Mouse (Mus musculus) heart, embryonic 13.5 days (tissue): ENCODE results near the gene Oas3. TPM values are rescaled to one million over a fixed set of nuclear protein-coding genes. Genes with fewer than 3 reads are reported as not detected.

Source experiments
- ATAC-seq: fragments of 200-750 bp; cut with Nextera tagmentation; 2 replicates; pipeline ENCODE4 v1.8.0; 2017; ENCODE audit warnings: moderate TSS enrichment; ENCODE audit not compliant: insufficient number of reproducible peaks, low FRiP score, low TSS enrichment; ENCODE audit errors: extremely low read depth
- H3K27ac ChIP-seq: fragments of 300-500 bp; sonication (generic); replicated peaks from 2 replicates; pipeline ENCODE4 v1.5.1; 2015; ENCODE audit warnings: moderate library complexity, mild to moderate bottlenecking, inconsistent platforms
- H3K27me3 ChIP-seq: fragments of 300-500 bp; sonication (generic); replicated peaks from 2 replicates; pipeline ENCODE4 v1.6.1; 2015; ENCODE audit warnings: mild to moderate bottlenecking, inconsistent platforms
- H3K36me3 ChIP-seq: fragments of 300-500 bp; sonication (generic); 2 replicates; pipeline ENCODE4 v1.6.1; 2015; ENCODE audit warnings: mild to moderate bottlenecking, inconsistent platforms
- H3K4me1 ChIP-seq: fragments of 300-500 bp; sonication (generic); 2 replicates; pipeline ENCODE4 v1.6.1; 2015; ENCODE audit warnings: inconsistent platforms
- H3K4me2 ChIP-seq: fragments of 300-500 bp; sonication (generic); 2 replicates; pipeline ENCODE4 v1.6.1; 2015; ENCODE audit warnings: inconsistent platforms, mild to moderate bottlenecking, moderate library complexity
- H3K4me3 ChIP-seq: fragments of 300-500 bp; sonication (generic); 2 replicates; pipeline ENCODE4 v1.5.1; 2015; ENCODE audit warnings: moderate library complexity, mild to moderate bottlenecking, inconsistent platforms
- H3K9ac ChIP-seq: fragments of 300-500 bp; sonication (generic); 2 replicates; pipeline ENCODE4 v1.6.1; 2015; ENCODE audit warnings: inconsistent platforms, mild to moderate bottlenecking, moderate library complexity
- H3K9me3 ChIP-seq: fragments of 300-500 bp; sonication (generic); 2 replicates; pipeline ENCODE4 v1.6.1; 2016; ENCODE audit warnings: inconsistent platforms
- WGBS: fragments of 180-500 bp; shearing (Covaris S2); methylation state at CpG from one replicate; pipeline ENCODE4 v1.1.7; 2015; ENCODE audit warnings: mixed read lengths; 5-methylcytosine and 5-hydroxymethylcytosine counted together
- polyA plus RNA-seq: library from polyadenylated mRNA; unstranded; fragments of >200 nt; fragmentation: Nextera tagmentation; extraction: Ambion mirVana; gene quantifications from 2 replicates; pipeline ENCODE4 v1.2.1, GENCODE M21; 2015

The Oas3 gene
- polyA plus RNA-seq, 1 experiment from 2014 or later = 0.37 TPM

DNA sequence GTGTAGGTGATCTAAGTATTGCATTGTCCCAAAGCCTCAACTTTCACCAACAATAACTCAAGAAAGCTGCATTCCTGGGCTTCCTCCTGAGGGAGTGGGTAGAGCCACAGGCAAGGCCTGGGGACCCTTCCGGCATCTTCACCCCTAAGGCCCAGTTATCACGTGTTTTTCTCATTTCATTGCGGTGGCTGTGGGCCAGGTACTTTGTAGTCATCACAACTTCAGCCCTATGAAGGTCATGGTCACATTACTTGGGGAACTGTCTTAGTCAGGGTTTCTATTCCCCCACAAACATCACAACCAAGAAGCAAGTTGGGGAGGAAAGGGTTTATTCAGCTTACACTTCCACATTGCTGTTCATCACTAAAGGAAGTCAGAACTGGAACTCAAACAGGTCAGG is 24.7 kb downstream of the Oas3 start:
- Histone ChIP-seq H3K9me3 (no peaks in the 10 kb centered on the region), H3K36me3 (no peaks in the 10 kb centered on the region), H3K4me1 (no peaks in the 10 kb centered on the region), H3K27me3 (peaks cover 22% of the 10 kb centered on the region; the same call in 1 of the 2 replicates), H3K9ac (no peak overlapping the region), H3K27ac (no peak overlapping the region), H3K4me2 (no peak overlapping the region), H3K4me3 (no peak overlapping the region)
- ATAC-seq = no peak
- 62% methylated on average over 3 of the region's 3 CpGs for WGBS

DNA sequence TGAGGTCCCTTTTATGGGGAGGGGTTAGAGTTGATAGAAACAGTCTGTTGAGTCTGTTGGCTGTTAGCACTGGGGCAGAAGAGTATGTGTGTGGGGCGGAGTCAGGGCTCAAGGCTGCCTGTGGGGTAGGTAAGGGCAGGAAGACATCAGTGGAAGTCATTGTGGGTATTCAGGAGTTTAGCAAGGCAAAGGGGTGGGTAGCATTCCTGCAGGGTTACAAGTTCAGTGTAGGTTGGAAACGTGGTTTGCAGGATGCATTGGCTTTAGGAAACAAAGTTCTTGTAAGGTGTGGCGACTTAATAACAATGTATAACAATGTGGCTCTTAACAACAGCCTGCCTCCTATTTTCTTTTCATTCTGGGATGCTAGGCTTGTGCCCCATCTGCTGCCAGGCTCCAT is 26.3 kb downstream of the Oas3 start:
- H3K4me2 ChIP-seq = no peak overlapping the region
- no peaks in the 10 kb centered on the region for H3K4me1 ChIP-seq
- H3K9me3 ChIP-seq = no peaks in the 10 kb centered on the region
- WGBS = 76% methylated on average over 3 of the region's 3 CpGs
- H3K36me3 ChIP-seq = no peaks in the 10 kb centered on the region
- ATAC-seq = no peak
- H3K27me3 ChIP-seq = peaks cover 16% of the 10 kb centered on the region; the same call in 1 of the 2 replicates
- no peak overlapping the region for H3K27ac ChIP-seq
- H3K4me3 ChIP-seq = no peak overlapping the region
- H3K9ac ChIP-seq = no peak overlapping the region

DNA sequence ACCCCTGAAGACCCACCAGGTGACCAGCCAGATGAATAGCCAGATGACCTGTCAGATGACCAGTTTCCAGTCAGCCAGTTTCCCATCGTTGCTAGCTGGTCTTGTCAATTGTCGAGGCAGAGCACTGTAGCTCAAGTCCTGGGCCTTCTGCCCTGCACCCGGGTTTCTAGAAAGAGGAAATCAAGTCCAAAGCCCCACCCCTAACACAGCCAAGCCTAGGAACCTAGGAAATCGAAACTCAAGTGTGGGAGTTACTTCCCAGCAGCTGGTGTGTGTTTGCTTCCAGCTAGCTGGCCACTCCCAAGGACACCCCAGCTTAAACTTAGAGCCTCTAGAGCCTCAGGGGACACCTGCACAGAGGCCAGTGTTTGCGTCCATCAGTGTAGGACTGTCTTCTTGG is 27.8 kb downstream of the Oas3 start, which contains the start of gene Oas2:
Oas2 (minus strand) TSS at position 166 of the 400 bp plus-strand sequence.
- H3K27ac ChIP-seq = no peak within 1 kb of the TSS
- H3K4me3 ChIP-seq = no peak within 1 kb of the TSS
- H3K4me1 ChIP-seq = no peaks in the 10 kb centered on the region
- no peaks in the 10 kb centered on the region for H3K36me3 ChIP-seq
- ATAC-seq = no peak
- H3K4me2 ChIP-seq = no peak within 1 kb of the TSS
- no peaks in the 10 kb centered on the region for H3K9me3 ChIP-seq
- H3K9ac ChIP-seq = no peak within 1 kb of the TSS
- 50% methylated on average over 5 of the region's 5 CpGs for WGBS
- H3K27me3 ChIP-seq = peaks cover 10% of the 10 kb centered on the region; the same call in 1 of the 2 replicates

DNA sequence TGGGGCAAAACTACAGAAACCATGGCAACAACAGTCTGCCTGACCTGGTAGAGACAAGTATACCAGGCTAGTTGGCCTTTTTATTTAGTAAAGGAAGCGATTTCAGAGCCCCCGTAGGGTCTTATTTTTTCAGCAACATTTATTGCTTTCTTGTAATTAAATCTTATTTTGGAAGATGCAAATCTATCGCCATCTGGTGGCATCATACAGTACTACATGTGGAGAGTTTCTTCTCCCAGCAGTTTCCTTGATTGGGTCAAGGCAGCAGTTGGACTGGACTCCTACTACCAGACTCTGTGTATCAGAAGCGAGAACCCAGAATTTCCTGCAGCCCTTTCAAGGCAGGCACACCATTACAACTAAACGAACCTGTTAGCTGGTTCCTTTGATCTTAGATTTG is 31.0 kb downstream of the Oas3 start:
- Histone ChIP-seq H3K27ac (no peak overlapping the region), H3K27me3 (peaks cover 30% of the 10 kb centered on the region), H3K4me2 (no peak overlapping the region), H3K4me1 (no peaks in the 10 kb centered on the region), H3K4me3 (no peak overlapping the region), H3K9ac (no peak overlapping the region), H3K9me3 (no peaks in the 10 kb centered on the region), H3K36me3 (no peaks in the 10 kb centered on the region)
- 7% methylated on average over 5 of the region's 5 CpGs for WGBS
- no peak for ATAC-seq

DNA sequence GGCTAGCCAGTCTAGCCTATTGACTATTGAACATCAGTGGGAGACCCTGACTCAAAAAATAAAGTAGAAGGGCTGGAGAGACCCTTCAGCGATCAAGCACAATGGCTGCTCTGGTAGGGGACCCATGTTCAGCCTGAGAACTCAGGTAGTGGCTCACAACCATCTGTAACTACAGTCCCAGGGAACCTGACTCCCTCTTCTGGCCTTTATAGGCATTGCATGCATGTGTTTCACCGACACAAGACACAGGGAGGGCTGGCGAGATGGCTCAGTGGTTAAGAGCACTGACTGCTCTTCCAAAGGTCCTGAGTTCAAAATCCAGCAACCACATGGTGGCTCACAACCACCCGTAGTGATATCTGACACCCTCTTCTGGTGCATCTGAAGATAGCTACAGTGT is 35.3 kb downstream of the Oas3 start:
- Histone ChIP-seq H3K27me3 (peaks cover 49% of the 10 kb centered on the region), H3K36me3 (no peaks in the 10 kb centered on the region), H3K27ac (no peak overlapping the region), H3K4me3 (no peak overlapping the region), H3K9ac (no peak overlapping the region), H3K9me3 (no peaks in the 10 kb centered on the region), H3K4me1 (no peaks in the 10 kb centered on the region), H3K4me2 (no peak overlapping the region)
- WGBS = 30% methylated on average over 4 of the region's 4 CpGs
- ATAC-seq = no peak

DNA sequence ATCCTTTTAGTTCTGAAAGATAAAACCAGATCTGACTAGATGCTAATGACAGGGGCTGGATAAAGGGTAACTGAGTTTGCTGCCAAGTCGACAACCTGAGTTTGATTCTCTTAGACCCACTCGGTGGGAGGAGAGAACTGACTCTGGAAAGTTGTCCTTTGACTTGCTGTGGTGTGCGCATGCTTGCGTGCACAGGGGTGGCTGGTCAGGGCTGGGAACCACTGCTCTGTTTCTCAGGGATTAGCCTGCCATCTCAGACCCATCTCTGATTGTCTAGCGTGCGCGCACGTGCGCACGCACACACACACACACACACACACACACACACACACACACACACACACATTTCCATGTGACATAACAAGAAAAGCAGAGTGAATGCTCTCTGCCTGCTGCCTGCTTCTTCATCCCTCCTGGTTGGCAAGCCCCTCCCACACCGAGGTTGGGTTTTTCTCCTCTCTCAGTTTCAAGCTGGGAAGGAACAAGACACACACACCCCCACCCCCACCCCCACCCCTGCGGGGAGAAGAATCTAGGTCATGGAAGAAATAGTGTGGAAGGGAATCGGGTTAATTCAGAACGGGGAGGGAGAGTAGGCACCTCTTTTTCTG is 43.0 kb downstream of the Oas3 start:
- H3K36me3 ChIP-seq = no peaks in the 10 kb centered on the region
- H3K27ac ChIP-seq = no peak overlapping the region
- no peak overlapping the region for H3K9ac ChIP-seq
- no peak for ATAC-seq
- H3K27me3 ChIP-seq = peaks cover 37% of the 10 kb centered on the region
- WGBS = 71% methylated on average over 14 of the region's 14 CpGs
- no peak overlapping the region for H3K4me3 ChIP-seq
- H3K4me2 ChIP-seq = no peak overlapping the region
- H3K9me3 ChIP-seq = no peaks in the 10 kb centered on the region
- H3K4me1 ChIP-seq = no peaks in the 10 kb centered on the region

DNA sequence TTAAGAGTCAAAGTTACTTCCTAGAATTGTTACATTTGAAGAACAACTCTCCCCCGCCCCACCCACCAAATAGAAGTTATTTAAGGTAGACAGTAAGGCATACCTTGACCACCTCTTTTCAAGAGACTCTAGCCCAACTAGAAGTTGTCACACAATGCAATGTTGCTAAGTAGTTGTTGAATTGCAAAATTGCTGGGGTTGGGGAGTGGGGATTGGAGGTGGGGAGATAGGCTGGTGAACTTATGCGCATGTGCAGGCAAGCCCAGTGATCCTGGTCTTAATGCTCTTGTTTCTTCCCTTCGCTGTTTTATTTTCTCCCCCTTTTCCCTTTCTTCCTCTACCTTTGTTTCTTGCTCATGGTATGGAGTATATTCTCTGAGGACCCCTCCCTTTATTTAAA is 43.8 kb downstream of the Oas3 start:
- H3K27ac ChIP-seq = no peak overlapping the region
- 74% methylated on average over 3 of the region's 3 CpGs for WGBS
- no peaks in the 10 kb centered on the region for H3K4me1 ChIP-seq
- ATAC-seq = no peak
- no peak overlapping the region for H3K9ac ChIP-seq
- peaks cover 36% of the 10 kb centered on the region for H3K27me3 ChIP-seq
- no peak overlapping the region for H3K4me3 ChIP-seq
- no peaks in the 10 kb centered on the region for H3K9me3 ChIP-seq
- no peaks in the 10 kb centered on the region for H3K36me3 ChIP-seq
- H3K4me2 ChIP-seq = no peak overlapping the region

DNA sequence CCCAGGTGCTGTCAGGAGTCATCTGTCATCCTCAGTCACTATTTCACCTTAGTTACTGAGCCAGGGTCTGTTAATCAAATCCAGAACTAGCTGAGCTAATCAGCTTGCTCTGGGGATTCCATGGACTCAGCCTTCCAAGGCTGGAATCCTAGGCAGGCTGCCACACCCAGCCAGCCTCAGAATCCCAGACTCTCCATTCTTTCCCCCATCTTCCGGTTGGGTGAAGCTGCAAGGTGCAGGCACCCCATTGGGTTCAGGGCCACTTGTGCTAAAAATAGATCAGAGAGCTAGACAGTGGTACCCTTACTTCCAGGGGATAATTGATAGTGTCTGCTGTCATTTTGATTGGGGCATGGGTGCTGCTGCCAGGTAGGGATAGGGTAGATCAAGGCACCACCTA is 44.7 kb downstream of the Oas3 start:
- H3K36me3 ChIP-seq = no peaks in the 10 kb centered on the region
- WGBS = 33% methylated on average over 1 of the region's 1 CpGs
- no peak overlapping the region for H3K4me2 ChIP-seq
- H3K9me3 ChIP-seq = no peaks in the 10 kb centered on the region
- no peak overlapping the region for H3K9ac ChIP-seq
- no peaks in the 10 kb centered on the region for H3K4me1 ChIP-seq
- no peak overlapping the region for H3K27ac ChIP-seq
- no peak for ATAC-seq
- peaks cover 32% of the 10 kb centered on the region for H3K27me3 ChIP-seq
- no peak overlapping the region for H3K4me3 ChIP-seq

DNA sequence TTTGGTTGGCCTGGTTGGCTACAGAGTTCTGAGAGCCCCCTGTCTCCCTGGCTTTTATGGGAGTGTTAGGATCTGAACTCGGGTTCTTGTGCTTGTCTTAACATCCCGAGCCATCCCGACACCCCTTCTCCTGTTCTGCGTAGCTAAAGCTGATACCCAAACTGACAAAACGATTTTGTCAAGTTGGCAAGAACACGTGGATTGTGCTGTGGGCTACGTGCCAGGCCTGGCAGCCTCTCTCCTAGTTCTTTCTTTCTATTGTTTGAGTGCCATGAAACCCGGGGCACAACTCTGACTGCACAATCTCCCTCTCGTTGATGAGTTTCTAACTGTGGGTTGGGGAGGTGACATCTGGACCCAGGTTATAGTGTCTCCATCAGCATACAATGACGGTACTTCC is 48.1 kb downstream of the Oas3 start:
- 63% methylated on average over 10 of the region's 10 CpGs for WGBS
- Histone ChIP-seq H3K4me3 (no peak overlapping the region), H3K27me3 (peaks cover 27% of the 10 kb centered on the region), H3K9me3 (no peaks in the 10 kb centered on the region), H3K36me3 (no peaks in the 10 kb centered on the region), H3K9ac (no peak overlapping the region), H3K4me1 (no peaks in the 10 kb centered on the region), H3K4me2 (no peak overlapping the region), H3K27ac (no peak overlapping the region)
- ATAC-seq = no peak

DNA sequence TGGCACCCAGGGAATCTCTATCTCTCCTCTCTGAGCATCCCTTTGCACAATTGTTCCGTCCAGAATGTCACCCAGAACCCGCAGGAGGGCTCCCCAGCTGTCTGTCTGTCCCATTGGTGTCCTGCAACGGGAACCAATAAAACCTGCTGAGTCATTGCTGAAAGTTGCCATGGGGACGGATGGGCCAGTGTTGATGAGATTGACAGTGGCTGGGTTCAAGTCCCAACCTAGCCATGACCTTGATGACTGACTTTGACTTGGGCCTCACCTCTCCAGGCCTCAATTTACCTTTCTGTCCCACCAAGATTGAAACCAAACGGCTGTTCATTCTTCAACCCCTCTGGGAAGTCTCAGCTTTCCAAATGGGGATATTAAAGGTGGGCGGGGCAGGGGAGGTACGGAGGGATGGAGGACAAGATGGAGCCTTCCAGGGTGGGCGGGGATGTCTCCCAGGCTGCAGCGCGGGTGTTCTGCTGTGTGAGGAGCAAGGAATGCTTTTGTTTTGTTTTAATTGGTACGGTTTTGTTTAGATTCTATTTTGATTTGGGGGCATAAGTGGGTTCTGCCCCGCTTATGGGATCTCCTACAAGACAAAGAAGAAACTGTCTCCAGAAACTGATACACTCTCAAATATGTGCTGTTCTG is 51.5 kb downstream of the Oas3 start:
- 56% methylated on average over 12 of the region's 12 CpGs for WGBS

DNA sequence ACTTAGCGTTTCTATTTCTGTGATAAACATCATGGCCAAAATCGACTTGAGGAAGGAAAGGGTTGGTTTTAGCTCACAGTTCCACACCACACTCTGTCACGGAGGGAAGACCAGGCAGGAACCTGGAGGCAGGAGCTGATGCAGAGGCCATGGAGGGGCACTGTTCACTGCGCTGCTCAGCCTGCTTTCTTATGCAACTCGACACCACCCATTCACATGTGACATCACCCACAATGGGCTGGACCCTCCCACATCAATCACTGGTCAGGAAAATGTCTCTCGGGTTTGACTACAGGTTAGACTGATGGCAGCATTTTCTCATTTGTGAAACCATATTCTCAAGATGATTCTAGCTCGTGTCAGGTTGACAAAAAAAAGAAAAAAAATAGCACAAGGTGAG is 56.5 kb downstream of the Oas3 start:
- H3K9ac ChIP-seq = no peak overlapping the region
- H3K4me2 ChIP-seq = no peak overlapping the region
- no peaks in the 10 kb centered on the region for H3K36me3 ChIP-seq
- ATAC-seq = no peak
- H3K27me3 ChIP-seq = peaks cover 26% of the 10 kb centered on the region
- 53% methylated on average over 7 of the region's 7 CpGs for WGBS
- H3K4me3 ChIP-seq = no peak overlapping the region
- peaks cover 5% of the 10 kb centered on the region; the same call in 1 of the 2 replicates for H3K9me3 ChIP-seq
- H3K27ac ChIP-seq = no peak overlapping the region
- no peaks in the 10 kb centered on the region for H3K4me1 ChIP-seq

More for the DNA sequence above, 51.5 kb downstream of the Oas3 start:
- Histone ChIP-seq H3K4me2 (no peak overlapping the region), H3K27ac (no peak overlapping the region), H3K9ac (no peak overlapping the region), H3K4me3 (no peak overlapping the region), H3K9me3 (no peaks in the 10 kb centered on the region), H3K27me3 (peaks cover 31% of the 10 kb centered on the region), H3K36me3 (no peaks in the 10 kb centered on the region), H3K4me1 (no peaks in the 10 kb centered on the region)
- no peak for ATAC-seq
